Mouse (Mus musculus) olfactory bulb, adult 2 months (tissue): ENCODE measurements around the gene Homer2. TPM values are rescaled to one million over a fixed set of nuclear protein-coding genes. Genes with fewer than 3 reads are reported as not detected.

Experiments
- H3K27ac ChIP-seq: fragments of 200-500 bp; 2 replicates; pipeline ENCODE4 v1.5.1; 2012; ENCODE audit warnings: low read depth, low read length; ENCODE audit not compliant: insufficient read depth
- H3K4me1 ChIP-seq: fragments of 200-500 bp; 2 replicates; pipeline ENCODE4 v1.6.1; 2012; ENCODE audit warnings: low read length; ENCODE audit not compliant: control insufficient read depth, insufficient read depth
- H3K4me3 ChIP-seq: fragments of 200-500 bp; 2 replicates; pipeline ENCODE4 v1.5.1; 2012; ENCODE audit warnings: mild to moderate bottlenecking, low read depth, low read length, moderate library complexity; ENCODE audit not compliant: insufficient read depth
- CTCF ChIP-seq: fragments of 200-500 bp; IDR thresholded peaks from 2 replicates; pipeline ENCODE4 v1.5.1; 2012; ENCODE audit warnings: low read depth, mild to moderate bottlenecking, low read length, moderate library complexity; ENCODE audit not compliant: insufficient read depth
- POLR2A ChIP-seq: fragments of 200-500 bp; IDR thresholded peaks from 2 replicates; pipeline ENCODE4 v1.6.1; 2012; ENCODE audit warnings: mild to moderate bottlenecking, low read depth, low read length, moderate library complexity; ENCODE audit not compliant: insufficient read depth
- WGBS: fragments of 180-500 bp; shearing (Covaris S2); methylation state at CpG from one replicate; pipeline ENCODE4 v1.1.7; 2018; 5-methylcytosine and 5-hydroxymethylcytosine counted together
- polyA plus RNA-seq: library from polyadenylated mRNA; stranded (reverse); fragments of >200 nt; gene quantifications from 2 replicates; pipeline ENCODE4 v1.2.4, GENCODE M21; 2012; ENCODE audit warnings: low replicate concordance; ENCODE audit not compliant: missing spikeins, insufficient read depth, insufficient read length

Homer2 gene
- polyA plus RNA-seq, 1 experiment, result not detected

DNA sequence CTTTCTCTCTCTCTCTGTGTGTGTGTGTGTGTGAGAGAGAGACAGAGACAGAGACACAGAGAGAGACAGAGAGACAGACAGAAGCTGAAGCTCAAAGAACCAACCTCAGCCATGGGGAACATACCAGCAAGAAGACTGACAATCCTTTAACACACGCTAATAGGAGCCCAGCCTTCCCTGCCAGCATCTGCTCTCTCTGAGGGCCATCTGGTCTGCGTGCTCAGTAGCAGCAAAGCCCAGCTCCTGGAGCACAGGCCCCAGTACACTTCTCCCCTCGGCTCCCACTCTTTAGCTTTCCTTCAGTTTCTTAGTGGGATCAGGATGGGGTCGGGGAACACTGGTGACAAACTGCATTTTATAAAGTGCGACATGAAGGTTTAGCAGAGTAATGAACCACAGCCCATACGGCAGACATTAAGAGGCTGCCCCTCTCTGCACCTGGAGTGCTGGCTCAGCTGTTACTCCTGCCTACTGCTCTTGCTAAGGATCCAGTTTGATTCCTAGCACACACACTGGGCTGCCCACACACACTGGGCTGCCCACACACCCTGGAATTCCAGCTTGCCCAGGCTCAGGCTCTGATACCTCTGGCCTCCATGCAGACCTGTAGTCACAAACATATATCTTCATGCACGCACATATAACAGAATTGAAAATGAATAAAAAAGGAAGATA is 141.8 kb downstream of the Homer2 start:
- TF ChIP-seq POLR2A, result no peak
- no peak for TF ChIP-seq CTCF
- Histone ChIP-seq H3K4me3 (no peak overlapping the region), H3K27ac (no peak overlapping the region), H3K4me1 (peaks cover 2% of the 10 kb centered on the region; the same call in 1 of the 2 replicates)
- 75% methylated on average over 7 of the region's 7 CpGs for WGBS

DNA sequence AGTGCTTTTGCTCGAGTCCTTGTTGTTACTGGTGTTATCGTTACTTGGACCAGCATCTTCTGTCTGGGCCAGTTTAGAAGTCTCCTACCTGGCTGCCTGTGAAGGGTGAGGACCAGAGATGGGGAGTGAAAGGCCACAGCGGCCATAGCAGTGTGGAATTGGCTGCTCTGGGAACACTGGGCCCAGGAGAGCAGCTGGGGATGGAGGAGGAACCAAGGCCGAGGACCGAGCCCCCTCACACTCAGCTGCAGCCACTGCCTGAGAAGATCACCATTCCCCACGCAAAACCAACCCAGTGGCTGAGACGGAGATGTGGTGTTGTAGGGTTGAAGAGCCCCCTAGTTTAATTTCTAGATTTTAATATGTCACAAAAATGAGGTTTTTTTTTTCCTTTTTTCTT is 142.6 kb downstream of the Homer2 start:
- H3K4me3 ChIP-seq, result no peak overlapping the region
- TF ChIP-seq CTCF (no peak), POLR2A (no peak)
- 83% methylated on average over 7 of the region's 7 CpGs for WGBS
- no peak overlapping the region for H3K27ac ChIP-seq
- H3K4me1 ChIP-seq, result peaks cover 2% of the 10 kb centered on the region; the same call in 1 of the 2 replicates

DNA sequence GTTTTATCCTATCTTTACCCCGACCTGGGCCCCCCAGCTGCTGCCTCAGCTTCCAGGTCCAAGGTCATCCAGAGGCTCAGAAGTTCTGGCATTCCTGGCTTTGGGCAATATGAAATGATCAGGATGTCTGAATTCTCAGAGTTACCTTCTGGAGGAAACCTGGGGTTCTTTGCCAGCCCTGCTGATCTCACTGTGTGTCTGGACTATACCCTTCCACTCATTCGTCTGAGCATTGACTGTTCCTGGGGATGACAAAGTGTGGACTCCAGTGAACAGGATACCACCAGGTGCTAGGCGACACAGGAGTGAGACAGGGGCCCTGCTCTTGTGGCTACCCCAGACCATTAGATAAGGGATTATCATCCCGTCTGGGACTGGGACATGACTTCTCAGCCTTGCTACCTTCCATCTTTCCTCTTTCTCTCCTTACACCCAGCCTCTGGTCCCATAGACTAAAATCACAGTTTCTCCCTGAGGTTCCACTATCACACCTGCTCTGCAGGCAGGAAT is 143.8 kb downstream of the Homer2 start:
- TF ChIP-seq POLR2A (no peak), CTCF (no peak)
- no peak overlapping the region for H3K4me3 ChIP-seq
- 93% methylated on average over 4 of the region's 4 CpGs for WGBS
- no peak overlapping the region for H3K27ac ChIP-seq
- H3K4me1 ChIP-seq, result peaks cover 2% of the 10 kb centered on the region; the same call in 1 of the 2 replicates

DNA sequence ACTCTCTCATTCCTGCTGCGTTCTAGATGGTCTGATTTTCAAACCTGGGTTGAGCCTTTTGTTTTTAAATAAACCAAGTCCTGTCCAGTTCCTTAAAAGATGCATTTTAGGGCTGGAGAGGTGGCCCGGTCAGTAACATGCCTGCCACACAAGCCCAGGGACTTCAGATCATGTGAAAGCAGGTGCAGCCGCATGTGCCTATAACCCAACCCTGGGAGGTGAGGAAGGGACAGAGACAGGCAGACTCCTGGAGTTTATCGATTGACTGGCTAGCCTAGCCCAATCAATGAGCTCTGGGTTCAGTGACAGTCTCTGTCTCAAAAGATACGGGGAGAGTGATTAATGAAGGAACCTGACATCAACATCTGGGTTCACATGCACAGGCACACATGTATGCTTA is 146.1 kb downstream of the Homer2 start:
- Histone ChIP-seq H3K4me3 (no peak overlapping the region), H3K27ac (no peak overlapping the region), H3K4me1 (peaks cover 2% of the 10 kb centered on the region; the same call in 1 of the 2 replicates)
- WGBS, result 85% methylated on average over 5 of the region's 5 CpGs
- no peak for TF ChIP-seq CTCF
- no peak for TF ChIP-seq POLR2A

DNA sequence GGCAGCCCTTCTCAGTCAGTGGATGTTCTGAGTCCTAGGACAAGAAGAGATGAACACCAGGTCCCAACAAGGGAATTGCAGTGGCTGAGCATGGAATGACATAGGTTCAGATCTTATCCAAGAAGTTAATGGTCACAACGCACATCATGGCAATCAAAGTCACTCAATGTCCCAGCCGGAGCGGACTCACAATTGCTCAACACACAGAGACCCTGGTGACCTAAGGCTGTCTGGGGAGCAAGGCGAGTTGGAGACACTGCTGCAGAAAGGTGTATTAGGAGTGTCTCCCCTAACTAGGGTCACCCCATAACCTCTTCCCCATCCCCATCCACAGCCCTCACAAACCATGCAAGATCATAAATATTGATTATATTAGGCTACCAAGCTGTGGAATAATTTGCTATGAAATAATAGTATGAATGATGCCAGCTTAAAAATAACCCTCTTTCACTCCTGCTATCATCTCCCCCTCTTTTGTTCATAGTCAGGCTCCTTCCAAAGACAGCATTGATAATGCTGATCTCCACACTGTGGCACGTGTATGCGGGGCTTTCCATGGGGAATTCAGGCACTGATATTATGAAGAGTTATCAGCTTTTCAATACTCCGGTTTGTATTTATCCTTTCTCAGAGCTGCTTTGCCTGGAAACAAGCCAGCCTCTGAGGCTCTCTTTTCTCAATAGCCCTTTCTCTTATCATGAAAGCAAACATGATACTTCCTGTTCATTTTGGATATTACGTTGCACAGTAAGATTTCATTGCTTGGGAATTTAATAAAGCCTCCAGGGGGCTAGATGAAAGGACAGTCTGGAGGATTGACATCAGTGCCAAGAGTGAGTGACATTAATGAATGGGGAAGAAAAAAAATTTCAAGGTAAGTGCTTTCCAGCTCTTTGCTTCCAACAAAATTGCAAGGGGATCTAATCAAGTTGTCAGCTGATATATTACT is 147.0 kb downstream of the Homer2 start:
- no peak overlapping the region for H3K4me3 ChIP-seq
- TF ChIP-seq CTCF (no peak), POLR2A (no peak)
- H3K27ac ChIP-seq, result no peak overlapping the region
- 65% methylated on average over 8 of the region's 8 CpGs for whole genome bisulfite sequencing
- no peaks in the 10 kb centered on the region for H3K4me1 ChIP-seq

DNA sequence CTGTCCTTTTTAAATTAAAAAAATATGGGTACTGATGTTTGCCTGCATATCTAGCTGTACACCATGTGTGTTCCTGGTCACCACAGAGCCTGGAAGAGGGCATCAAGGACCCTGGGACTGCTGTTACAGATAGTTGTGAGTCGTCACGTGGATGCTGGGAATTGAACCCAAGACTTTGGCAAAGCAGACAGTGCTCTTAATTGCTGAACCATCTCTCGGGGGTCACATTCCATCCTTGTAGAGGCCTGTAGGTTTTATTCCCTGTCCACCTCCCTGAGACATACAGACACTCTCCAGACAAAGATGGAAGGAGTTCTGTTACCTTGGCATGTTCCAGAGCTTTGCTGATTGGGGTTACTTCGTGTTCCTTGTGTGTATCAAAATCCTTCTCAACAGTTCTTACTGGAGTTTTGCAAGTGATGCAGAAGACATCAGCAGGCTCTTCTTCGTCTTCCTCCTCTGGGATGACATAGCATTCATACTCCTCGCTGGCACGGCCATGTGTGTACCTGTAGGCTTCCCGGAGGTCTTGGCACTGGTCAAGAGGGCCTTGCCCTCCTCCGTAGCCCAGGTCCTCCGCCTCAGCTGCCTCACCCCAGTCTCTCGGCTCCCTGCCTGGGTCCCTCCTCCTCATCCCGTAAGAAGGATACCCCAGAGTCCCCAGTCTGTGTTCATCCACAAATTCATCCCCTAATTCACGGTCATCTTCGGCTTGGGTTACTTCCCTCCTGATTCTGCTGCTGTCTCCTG is 147.9 kb downstream of the Homer2 start:
- H3K27ac ChIP-seq, result no peak overlapping the region
- TF ChIP-seq POLR2A, result no peak
- no peak for TF ChIP-seq CTCF
- 92% methylated on average over 14 of the region's 14 CpGs for WGBS

DNA sequence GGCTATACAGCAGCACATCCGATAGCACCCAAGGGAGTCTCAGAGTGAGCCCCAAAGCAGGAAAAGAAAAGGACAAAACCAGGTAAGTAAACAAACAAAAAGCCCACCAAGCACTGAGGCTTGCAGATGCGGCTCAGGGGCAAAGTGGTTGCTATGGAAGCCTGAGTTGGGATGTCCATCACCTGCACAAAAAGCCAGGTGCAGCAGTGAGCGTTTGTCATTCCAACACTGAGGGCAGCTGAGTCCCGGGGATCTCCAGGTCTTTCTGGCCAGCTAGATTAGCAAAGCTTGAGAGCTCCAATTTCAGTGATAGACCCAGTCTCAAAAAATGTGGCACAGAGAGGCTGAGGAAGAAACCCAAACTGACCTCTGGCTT is 149.4 kb downstream of the Homer2 start:
- 80% methylated on average over 4 of the region's 4 CpGs for WGBS

More for the DNA sequence above, 147.9 kb downstream of the Homer2 start:
- Histone ChIP-seq H3K4me3 (no peak overlapping the region), H3K4me1 (no peaks in the 10 kb centered on the region)

DNA sequence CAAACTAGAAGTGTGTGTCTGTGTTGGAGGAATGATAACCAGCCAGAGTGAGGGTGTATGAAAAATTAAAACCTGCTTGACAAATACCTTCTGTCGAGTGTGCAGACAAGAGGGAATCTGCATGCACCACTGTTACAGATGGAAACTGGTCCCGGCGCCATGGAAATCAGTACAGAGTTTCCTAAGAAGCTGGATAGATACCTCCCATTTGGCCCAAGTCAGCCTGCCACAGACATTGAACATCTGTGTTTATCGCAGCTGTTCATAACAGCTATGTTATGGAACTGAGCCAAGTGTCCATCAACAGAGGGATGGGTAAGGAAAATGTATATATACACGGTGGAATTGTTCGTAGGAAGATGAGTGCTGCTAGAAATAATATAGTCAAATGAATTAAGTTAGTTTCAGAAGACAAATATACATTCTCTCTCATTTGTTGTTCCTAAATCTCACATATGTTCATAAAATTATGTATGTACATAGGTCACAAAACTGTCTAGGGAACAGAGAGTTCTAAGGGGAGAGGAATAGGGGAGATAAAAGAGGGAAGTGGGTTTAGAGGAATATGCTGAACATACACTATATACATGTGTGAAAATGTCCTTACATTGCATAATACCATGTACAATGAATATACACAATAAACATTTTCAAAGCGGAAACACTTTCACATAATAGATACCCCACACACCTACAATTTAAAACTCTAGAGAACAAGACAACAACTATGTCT is 149.9 kb downstream of the Homer2 start:
- Histone ChIP-seq H3K4me1 (no peaks in the 10 kb centered on the region), H3K27ac (no peak overlapping the region), H3K4me3 (no peak overlapping the region)
- TF ChIP-seq CTCF (no peak), POLR2A (no peak)
- whole genome bisulfite sequencing, result 67% methylated on average over 7 of the region's 7 CpGs

More for the DNA sequence above, 149.4 kb downstream of the Homer2 start:
- Histone ChIP-seq H3K27ac (no peak overlapping the region), H3K4me3 (no peak overlapping the region), H3K4me1 (no peaks in the 10 kb centered on the region)
- TF ChIP-seq POLR2A (no peak), CTCF (no peak)
